Mouse (Mus musculus) 3134 (cell line): Measurements from ENCODE around the gene Msto1.
"Not testable (repeated sequence)": the region's sequence is repeated elsewhere in the genome, so short reads cannot be mapped to it uniquely, and the experiment has no call there.

Source experiments
- DNase-seq: peaks from one replicate; pipeline ENCODE4 v3.0.0-alpha.2; 2011; ENCODE audit warnings: low spot score; ENCODE audit not compliant: insufficient read length; ENCODE audit errors: extremely low read depth

Msto1 gene

GRCm38 (mm10) chr3:88913511-88914383 is at the start of gene Msto1:
Gene Msto1, minus strand, starts transcription at chr3:88913999.
- DNase-seq: peak; percentile 95

- not testable (repeated sequence) for DNase-seq
Measured at GRCm38 (mm10) chr3:88963211-88963610, 49.4 kb upstream of the Msto1 start.

GRCm38 (mm10) chr3:88953736-88954135 is 39.9 kb upstream of the Msto1 start:
- no peak for DNase-seq

- DNase-seq: no peak
Measured at GRCm38 (mm10) chr3:88953246-88953645, 39.4 kb upstream of the Msto1 start.

- DNase-seq: no peak
Measured at GRCm38 (mm10) chr3:88951327-88951800, 37.6 kb upstream of the Msto1 start.

GRCm38 (mm10) chr3:88950576-88951326 is 37.0 kb upstream of the Msto1 start, which contains the start of the genes Ash1l and Dap3:
Gene Ash1l, plus strand, starts transcription at chr3:88950622.
Gene Dap3, minus strand, starts transcription at chr3:88951181.
- DNase-seq: peak; percentile 89

GRCm38 (mm10) chr3:88949786-88950575 is 36.2 kb upstream of the Msto1 start:
- DNase-seq: peak; percentile 93

- DNase-seq: no peak
Measured at GRCm38 (mm10) chr3:88944109-88944508, 30.3 kb upstream of the Msto1 start.

- no peak for DNase-seq
Measured at GRCm38 (mm10) chr3:88942316-88942880, 28.6 kb upstream of the Msto1 start.

GRCm38 (mm10) chr3:88939749-88940148 is 25.9 kb upstream of the Msto1 start:
- DNase-seq: peak; percentile 19

- no peak for DNase-seq
Measured at GRCm38 (mm10) chr3:88939071-88939470, 25.3 kb upstream of the Msto1 start.

- DNase-seq: no peak
Measured at GRCm38 (mm10) chr3:88929501-88929900, 15.7 kb upstream of the Msto1 start.

- no peak for DNase-seq
Measured at GRCm38 (mm10) chr3:88925651-88926050, 11.9 kb upstream of the Msto1 start.

- DNase-seq: no peak
Measured at GRCm38 (mm10) chr3:88923989-88924591, 10.3 kb upstream of the Msto1 start.

- no peak for DNase-seq
Measured at GRCm38 (mm10) chr3:88921411-88921810, 7.6 kb upstream of the Msto1 start.

GRCm38 (mm10) chr3:88918981-88919380 is 5.2 kb upstream of the Msto1 start:
- no peak for DNase-seq

- DNase-seq: no peak
Measured at GRCm38 (mm10) chr3:88914384-88914810, 598 bp upstream of the Msto1 start.

- DNase-seq: no peak
Measured at GRCm38 (mm10) chr3:88912585-88912984, 1.2 kb downstream of the Msto1 start.

- DNase-seq: no peak
Measured at GRCm38 (mm10) chr3:88906393-88907159, 7.2 kb downstream of the Msto1 start.
